Mouse (Mus musculus): Measurements from ENCODE around the gene Gm28048.
A peak's percentile ranks its signal among the peaks of the same experiment; 100 is the strongest.

Gene Gm28048

DNA sequence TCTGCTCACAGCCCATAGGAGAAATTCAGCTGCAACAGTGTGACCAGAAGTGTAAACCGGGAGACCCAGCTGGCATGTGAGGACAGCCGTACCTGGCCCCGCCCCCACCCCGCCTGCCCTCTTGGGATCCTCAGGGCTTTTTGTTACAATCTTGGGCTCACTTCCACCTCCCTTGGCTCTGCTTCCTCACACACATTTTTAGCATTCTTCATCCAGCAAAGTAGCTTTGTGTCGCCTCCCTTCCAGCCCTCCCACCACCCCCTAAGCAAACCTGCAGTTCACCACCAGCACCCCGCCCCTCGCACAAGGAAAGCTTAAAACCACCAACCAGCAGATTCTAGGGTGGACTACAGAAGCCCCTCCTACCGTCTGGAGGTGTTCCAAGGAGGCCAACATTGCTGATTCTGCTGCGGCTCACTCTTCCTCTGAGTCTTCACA is 181.9 kb downstream of the Gm28048 start:
- DNase-seq (ENCODE audit: low read depth, low spot score): peak; percentile 100

GRCm38 (mm10) chr11:22798916-22799315 is 183.0 kb downstream of the Gm28048 start:
- DNase-seq (ENCODE audit: low read depth, low spot score): peak; percentile 89

GRCm38 (mm10) chr11:22794734-22795133 is 187.2 kb downstream of the Gm28048 start:
- DNase-seq (ENCODE audit: low read depth, low spot score): peak; percentile 25

DNA sequence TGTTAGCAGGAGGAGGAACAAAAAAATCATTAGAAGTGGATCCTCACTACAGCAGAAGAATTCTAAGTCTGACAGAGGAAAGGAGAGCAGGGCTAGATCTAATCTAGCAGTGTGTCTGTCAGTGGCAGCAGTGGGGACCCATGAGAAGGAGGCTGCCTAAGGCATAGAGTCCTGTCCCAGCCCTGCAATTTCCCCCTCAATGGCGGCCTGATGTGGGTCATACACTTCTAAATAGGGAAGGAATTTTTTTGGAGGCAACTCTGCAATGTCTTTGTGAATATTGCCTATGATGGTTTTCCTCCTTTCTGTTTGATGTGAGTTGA is 188.0 kb downstream of the Gm28048 start:
- no peak for DNase-seq (ENCODE audit: low read depth, low spot score)

DNA sequence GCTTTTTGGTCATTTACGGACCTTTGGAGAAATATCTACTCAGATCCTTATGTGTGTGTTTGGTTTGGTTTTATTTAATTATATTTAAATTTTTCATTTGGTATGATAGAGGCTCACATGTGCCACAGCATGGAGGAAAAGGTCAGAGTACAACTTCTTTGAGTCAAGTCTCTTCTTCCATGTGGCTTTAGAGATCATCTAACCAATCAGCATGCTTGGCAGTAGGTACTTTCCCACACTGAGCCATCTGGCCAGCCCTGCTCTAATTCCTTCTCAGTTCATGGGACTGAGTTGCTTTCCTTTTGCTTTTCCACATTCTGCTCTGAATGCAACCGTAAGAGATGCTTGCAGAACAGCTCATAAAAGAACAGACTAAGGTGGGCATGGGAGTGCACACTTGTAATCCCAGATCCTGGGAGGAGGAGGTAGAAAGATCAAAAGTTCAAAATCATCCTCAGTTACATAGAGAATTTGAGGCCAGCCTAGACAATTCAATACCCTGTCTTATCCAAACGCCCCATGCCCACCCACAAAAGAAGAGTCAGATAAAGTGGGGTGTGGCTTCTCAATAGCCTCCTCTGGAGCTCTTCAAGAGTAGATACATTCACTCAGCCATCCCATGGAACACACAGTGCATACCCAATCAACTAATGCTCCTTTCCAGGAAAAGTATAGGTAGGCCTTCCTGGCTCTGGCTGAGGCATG is 188.6 kb downstream of the Gm28048 start:
- DNase-seq (ENCODE audit: low read depth, low spot score): no peak

DNA sequence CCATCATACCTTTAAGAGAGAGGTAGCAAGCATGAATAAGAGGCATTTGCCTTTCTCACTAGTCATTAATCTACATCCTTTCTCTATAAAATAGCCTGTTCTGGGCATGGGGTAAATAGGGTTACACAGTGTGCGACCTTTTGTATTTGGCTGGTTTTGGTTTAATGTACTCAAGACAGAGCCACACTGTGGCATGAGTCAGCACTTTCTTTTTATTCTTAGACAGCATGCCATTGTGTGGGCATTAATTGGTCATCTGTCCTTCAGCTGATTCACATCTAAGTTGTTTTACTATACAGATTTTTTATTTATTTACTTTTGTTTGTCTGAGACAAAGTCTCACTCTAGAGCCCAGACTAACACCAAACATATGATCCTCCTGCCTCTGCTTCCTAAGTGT is 189.7 kb downstream of the Gm28048 start:
- no peak for DNase-seq (ENCODE audit: low read depth, low spot score)

- DNase-seq (ENCODE audit: low read depth, low spot score): peak; percentile 92
Observed at GRCm38 (mm10) chr11:22791726-22792125, 190.2 kb downstream of the Gm28048 start.

DNA sequence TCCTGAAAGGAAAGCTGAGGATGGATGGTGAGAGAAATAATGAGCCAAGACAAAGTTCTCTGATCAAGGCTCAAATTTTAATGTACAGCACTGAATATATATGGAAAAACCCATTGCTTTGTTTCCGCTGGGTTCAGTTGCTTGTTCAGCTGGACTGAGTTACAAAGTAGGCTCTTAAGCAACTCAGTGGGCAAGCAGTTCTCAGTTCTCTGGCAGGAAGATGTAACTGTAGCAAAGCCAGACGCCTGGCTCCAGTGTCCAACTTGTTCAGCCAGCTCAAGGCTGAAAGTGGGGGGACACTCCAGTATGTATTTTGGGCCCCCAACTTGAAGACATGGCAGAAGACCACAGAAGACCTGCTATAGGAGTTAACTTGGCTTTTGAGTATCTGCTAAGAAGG is 194.1 kb downstream of the Gm28048 start:
- no peak for DNase-seq (ENCODE audit: low read depth, low spot score)
